Mouse (Mus musculus): ENCODE results near the gene Bean1.

GRCm38 (mm10) chr8:104171050-104171620 is 893 bp downstream of the Bean1 start:
- no peak for TF ChIP-seq CTCF (IDR thresholded peaks at IDR 0.05; ENCODE audit: insufficient read depth, low read length)
- no peak for TF ChIP-seq POLR2A (IDR thresholded peaks at IDR 0.05; ENCODE audit: borderline replicate concordance, extremely low read depth, low read depth, low read length)
